Mouse (Mus musculus) heart, adult 2 months (tissue): ENCODE measurements around the gene Kif5c.

ENCODE experiments used
- CTCF ChIP-seq: fragments of 200-600 bp; IDR thresholded peaks from 2 replicates; pipeline ENCODE4 v1.8.1; 2022; ENCODE audit warnings: antibody characterized with exemption, mild to moderate bottlenecking, moderate library complexity
- POLR2A ChIP-seq: fragments of 200-500 bp; IDR thresholded peaks from 2 replicates; pipeline ENCODE4 v1.6.1; 2011; ENCODE audit warnings: mild to moderate bottlenecking, low read depth, low read length, control low read depth; ENCODE audit not compliant: insufficient read depth

- TF ChIP-seq CTCF (no peak), POLR2A (no peak)
These were observed 45.8 kb upstream of the Kif5c start for GRCm38 (mm10) chr2:49573282-49573681.
